In the genomic region with DNA sequence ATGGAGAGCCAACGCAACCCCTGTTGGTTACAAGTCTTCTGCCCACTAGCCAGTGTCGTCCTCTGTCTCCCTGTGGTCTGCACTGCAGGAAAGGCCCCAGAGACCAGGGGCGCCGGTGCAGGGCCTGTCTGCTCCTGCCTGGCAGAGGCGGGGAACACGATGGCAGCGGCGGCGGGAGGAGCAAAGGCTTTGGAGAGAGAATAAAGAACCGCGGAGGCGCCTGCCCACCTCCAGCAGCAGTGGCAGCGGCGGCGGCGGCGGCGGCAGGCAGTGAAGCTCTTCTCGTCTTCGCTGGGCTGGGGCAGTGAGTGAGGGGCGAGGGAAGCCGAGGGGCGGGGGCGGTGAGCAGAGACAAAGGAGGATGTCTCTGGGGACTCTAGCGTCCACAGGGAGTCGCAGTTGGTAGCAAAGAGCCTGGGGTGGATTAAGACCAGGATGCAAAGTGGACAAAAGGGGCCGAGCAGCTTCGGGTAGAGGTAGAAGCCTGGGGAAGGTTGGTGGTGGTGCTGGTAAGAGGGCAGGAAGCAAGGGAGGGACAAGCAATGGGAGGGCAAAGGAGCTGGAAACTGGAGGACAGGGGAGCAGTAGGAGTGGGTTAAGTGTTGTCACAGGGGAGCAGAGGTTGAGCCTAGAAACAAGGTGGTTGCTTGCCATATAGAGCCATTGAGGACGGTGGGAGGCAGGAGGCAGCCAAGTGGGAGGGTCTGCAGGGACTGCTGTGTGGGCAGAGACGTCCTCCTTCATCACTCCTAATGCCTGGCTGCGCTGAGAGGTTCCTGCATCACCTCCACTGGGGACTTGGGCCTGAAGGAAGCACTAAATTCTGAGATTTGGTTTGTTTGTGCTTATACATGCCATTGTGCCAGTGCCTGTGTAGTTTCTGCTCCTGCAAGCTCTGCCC, we compare ENCODE assay signal across 9 mouse cellular contexts. TPM values are rescaled to one million over a fixed set of nuclear protein-coding genes. Genes with fewer than 3 reads are reported as not detected.
DNase-seq lines count a peak whose midpoint lies in the region; ATAC-seq and TF ChIP-seq lines count a peak whose summit lies in the region.
"Had no signal": no experiment of that assay in that cellular context is flagged by ENCODE, and none has a peak within 500 bp of the region (broad histone marks: within the 10 kb centered on the region; RNA-seq: fewer than 3 reads in every experiment).

No protein-coding gene starts in this region.

- TF ChIP-seq CTCF in hindbrain, postnatal 0 days (IDR thresholded peaks at IDR 0.05; ENCODE audit: low read depth) = no peak
- TF ChIP-seq CTCF in liver, postnatal 0 days (IDR thresholded peaks at IDR 0.05; ENCODE audit: low read depth) = no peak

- H3K9me3 ChIP-seq in megakaryocyte, embryonic 14.5 days = no peaks in the 10 kb centered on the region
- H3K9me3 ChIP-seq in hindbrain, postnatal 0 days (ENCODE audit: low read length) = no peaks in the 10 kb centered on the region
- no peaks in the 10 kb centered on the region for H3K9me3 ChIP-seq in liver, postnatal 0 days (ENCODE audit: low read length)

- peak overlapping the region; percentile 73 for H3K9ac ChIP-seq in hindbrain, postnatal 0 days (replicated peaks; ENCODE audit: low read length)
- no peak overlapping the region for H3K9ac ChIP-seq in liver, postnatal 0 days (replicated peaks)

- peak overlapping the region; percentile 86 for H3K27ac ChIP-seq in hindbrain, postnatal 0 days
- no peak overlapping the region for H3K27ac ChIP-seq in liver, postnatal 0 days (ENCODE audit: low read depth)

- H3K4me3 ChIP-seq in megakaryocyte, embryonic 14.5 days (replicated peaks) = peak overlapping the region; percentile 64
- H3K4me3 ChIP-seq in hindbrain, postnatal 0 days (ENCODE audit: low read length) = peak overlapping the region; percentile 47
- peak overlapping the region; percentile 17; the same call in 1 of the 2 replicates for H3K4me3 ChIP-seq in liver, postnatal 0 days (ENCODE audit: low read depth, low read length)
- H3K4me3 ChIP-seq: myocyte had no signal

- ATAC-seq in megakaryocyte, adult 5-6 weeks (ENCODE audit: poor library complexity, severe bottlenecking) = no peak
- ATAC-seq in hindbrain, postnatal 0 days = peak; percentile 61
- ATAC-seq in liver, postnatal 0 days = peak; percentile 24; the same call in 1 of the 2 replicates

- H3K4me1 ChIP-seq in megakaryocyte, embryonic 14.5 days = peaks cover 40% of the 10 kb centered on the region
- peaks cover 42% of the 10 kb centered on the region for H3K4me1 ChIP-seq in hindbrain, postnatal 0 days (ENCODE audit: insufficient read depth, low read length)
- H3K4me1 ChIP-seq in liver, postnatal 0 days (ENCODE audit: insufficient read depth) = peaks cover 18% of the 10 kb centered on the region

- DNase-seq in adrenal gland, postnatal 36 days = peak; percentile 8 to 43
- DNase-seq in adrenal gland, adult 18-20 months (ENCODE audit: low spot score in 2 of 2) = no peak
- DNase-seq in hindbrain, postnatal 0 days (ENCODE audit: low spot score) = peak; percentile 77
- no peak for DNase-seq in liver, postnatal 0 days
- peak; percentile 62 for DNase-seq in right cerebral cortex, postnatal 14 days
- DNase-seq in B cell, adult 2 months = no peak

- peak overlapping the region; percentile 68 for H3K4me2 ChIP-seq in hindbrain, postnatal 0 days (ENCODE audit: low read depth, low read length)
- peak overlapping the region; percentile 48 for H3K4me2 ChIP-seq in liver, postnatal 0 days (ENCODE audit: low read depth, low read length)

- H3K36me3 ChIP-seq in megakaryocyte, embryonic 14.5 days (replicated peaks; ENCODE audit: low read length) = peaks cover 2% of the 10 kb centered on the region
- H3K36me3 ChIP-seq in hindbrain, postnatal 0 days (ENCODE audit: insufficient read depth, low read length) = 0 out of 2 replicates have a peak, but pooled peaks cover 5% of the 10 kb centered on the region
- H3K36me3 ChIP-seq in liver, postnatal 0 days (replicated peaks; ENCODE audit: insufficient read depth, low read length) = no peaks in the 10 kb centered on the region

- peaks cover 81% of the 10 kb centered on the region for H3K27me3 ChIP-seq in megakaryocyte, embryonic 14.5 days (replicated peaks)
- no peaks in the 10 kb centered on the region for H3K27me3 ChIP-seq in hindbrain, postnatal 0 days (ENCODE audit: insufficient read depth, low read length)
- H3K27me3 ChIP-seq in liver, postnatal 0 days (ENCODE audit: insufficient read depth, low read length) = no peaks in the 10 kb centered on the region

- TF ChIP-seq EP300 in liver, postnatal 0 days (IDR thresholded peaks at IDR 0.05; ENCODE audit: low read depth) = no peak

- WGBS in hindbrain, postnatal 0 days = 4% methylated on average over 31 of the region's 31 CpGs
- WGBS in liver, postnatal 0 days (ENCODE audit: insufficient replicate concordance) = 24% methylated on average over 28 of the region's 31 CpGs

RNA-seq across cellular contexts. Expression of gene Agrn, which starts 11.1 kb away (rescaled TPM):
- 10 to 100 TPM; 33.2 to 49.6 TPM for total RNA-seq in adrenal gland, postnatal 36 days (2021)
- total RNA-seq in adrenal gland, adult 18-20 months (2021) = 10 to 100 TPM; 27.8 to 29.7 TPM
- 0.71 and 2.3 TPM in 2 replicates for polyA plus RNA-seq in megakaryocyte, embryonic 14.5 days (2012; ENCODE audit: insufficient read depth, low replicate concordance)
- 2.9 and 4.2 TPM in 2 replicates for total RNA-seq in megakaryocyte, adult 5-6 weeks (2015)
- total RNA-seq in megakaryocyte, adult 5-6 weeks (2017) = 1.8 and 2.9 TPM in 2 replicates
- 273 and 295 TPM in 2 replicates for total RNA-seq in hindbrain, postnatal 0 days (2014; rRNA removed)
- polyA plus RNA-seq in hindbrain, postnatal 0 days (2015; fragmentation: Nextera tagmentation; extraction: Ambion mirVana) = 58.6 and 63.0 TPM in 2 replicates
- 4.4 and 5.2 TPM in 2 replicates for polyA plus RNA-seq in liver, postnatal 0 days (2015; fragmentation: Nextera tagmentation; extraction: Ambion mirVana)

RNA-seq across cellular contexts. Expression of gene Isg15, which starts 14.4 kb away (rescaled TPM):
- total RNA-seq in adrenal gland, postnatal 36 days (2021) = 1 to 10 TPM; 7.5 to 9.0 TPM
- total RNA-seq in adrenal gland, adult 18-20 months (2021) = 1 to 10 TPM; 4.8 to 6.8 TPM
- polyA plus RNA-seq in megakaryocyte, embryonic 14.5 days (2012; ENCODE audit: insufficient read depth, low replicate concordance) = 48.7 TPM in 1 of 2 replicates, not detected in the other
- 6.3 and 6.4 TPM in 2 replicates for total RNA-seq in megakaryocyte, adult 5-6 weeks (2015)
- 5.4 and 7.2 TPM in 2 replicates for total RNA-seq in megakaryocyte, adult 5-6 weeks (2017)
- total RNA-seq in hindbrain, postnatal 0 days (2014; rRNA removed) = 1.6 and 3.2 TPM in 2 replicates
- 4.5 and 5.2 TPM in 2 replicates for polyA plus RNA-seq in hindbrain, postnatal 0 days (2015; fragmentation: Nextera tagmentation; extraction: Ambion mirVana)
- polyA plus RNA-seq in liver, postnatal 0 days (2015; fragmentation: Nextera tagmentation; extraction: Ambion mirVana) = 33.0 and 39.8 TPM in 2 replicates

RNA-seq across cellular contexts. Expression of gene AW011738, which starts 16.9 kb away (rescaled TPM):
- total RNA-seq in adrenal gland, postnatal 36 days (2021) = 1 to 10 TPM; 3.5 to 6.0 TPM
- 1 to 10 TPM; 3.3 to 4.7 TPM for total RNA-seq in adrenal gland, adult 18-20 months (2021)
- polyA plus RNA-seq in megakaryocyte, embryonic 14.5 days (2012; ENCODE audit: insufficient read depth, low replicate concordance) = 0.89 and 3.4 TPM in 2 replicates
- total RNA-seq in megakaryocyte, adult 5-6 weeks (2015) = 0.11 and 0.42 TPM in 2 replicates
- total RNA-seq in megakaryocyte, adult 5-6 weeks (2017) = 0.49 and 0.66 TPM in 2 replicates
- total RNA-seq in hindbrain, postnatal 0 days (2014; rRNA removed) = 4.6 and 5.0 TPM in 2 replicates
- polyA plus RNA-seq in hindbrain, postnatal 0 days (2015; fragmentation: Nextera tagmentation; extraction: Ambion mirVana) = 3.7 and 4.0 TPM in 2 replicates
- 1.7 and 1.9 TPM in 2 replicates for polyA plus RNA-seq in liver, postnatal 0 days (2015; fragmentation: Nextera tagmentation; extraction: Ambion mirVana)

RNA-seq across cellular contexts. Expression of gene Perm1, which starts 29.5 kb away (rescaled TPM):
- total RNA-seq in adrenal gland, postnatal 36 days (2021) = 1 to 10 TPM; 1.8 to 2.9 TPM
- total RNA-seq in adrenal gland, adult 18-20 months (2021) = 1 to 10 TPM; 5.8 to 7.4 TPM
- polyA plus RNA-seq in megakaryocyte, embryonic 14.5 days (2012; ENCODE audit: insufficient read depth, low replicate concordance) = not detected in 2 replicates
- 0.11 TPM in 1 of 2 replicates, not detected in the other for total RNA-seq in megakaryocyte, adult 5-6 weeks (2015)
- total RNA-seq in megakaryocyte, adult 5-6 weeks (2017) = not detected in 2 replicates
- 1.6 and 1.7 TPM in 2 replicates for total RNA-seq in hindbrain, postnatal 0 days (2014; rRNA removed)
- 1.2 and 1.3 TPM in 2 replicates for polyA plus RNA-seq in hindbrain, postnatal 0 days (2015; fragmentation: Nextera tagmentation; extraction: Ambion mirVana)
- 0.08 and 0.19 TPM in 2 replicates for polyA plus RNA-seq in liver, postnatal 0 days (2015; fragmentation: Nextera tagmentation; extraction: Ambion mirVana)

RNA-seq across cellular contexts. Expression of gene Plekhn1, which starts 48.5 kb away (rescaled TPM):
- 10 to 100 TPM; 21.5 to 23.0 TPM for total RNA-seq in adrenal gland, postnatal 36 days (2021)
- total RNA-seq in adrenal gland, adult 18-20 months (2021) = 10 to 100 TPM; 19.7 to 19.8 TPM
- 16.1 and 21.9 TPM in 2 replicates for polyA plus RNA-seq in megakaryocyte, embryonic 14.5 days (2012; ENCODE audit: insufficient read depth, low replicate concordance)
- total RNA-seq in megakaryocyte, adult 5-6 weeks (2015) = 8.5 and 10.5 TPM in 2 replicates
- total RNA-seq in megakaryocyte, adult 5-6 weeks (2017) = 11.2 and 14.1 TPM in 2 replicates
- 52.9 and 55.3 TPM in 2 replicates for total RNA-seq in hindbrain, postnatal 0 days (2014; rRNA removed)
- polyA plus RNA-seq in hindbrain, postnatal 0 days (2015; fragmentation: Nextera tagmentation; extraction: Ambion mirVana) = 19.6 and 19.7 TPM in 2 replicates
- 2.0 and 2.3 TPM in 2 replicates for polyA plus RNA-seq in liver, postnatal 0 days (2015; fragmentation: Nextera tagmentation; extraction: Ambion mirVana)

Comparison
In these comparisons a context has a peak if more than half of its experiments do, and no peak if none do; other contexts are left out.
1. DNase-seq: peak in adrenal gland, postnatal 36 days (2 of 2), hindbrain, postnatal 0 days (single experiment) and right cerebral cortex, postnatal 14 days (single experiment); none in adrenal gland, adult 18-20 months (0 of 2), liver, postnatal 0 days (single experiment) and B cell, adult 2 months (0 of 2).
2. RNA of gene Agrn, which starts 11.1 kb away (total RNA-seq): 273 to 295 TPM in hindbrain, postnatal 0 days, 33.2 to 49.6 TPM in adrenal gland, postnatal 36 days and 27.8 to 29.7 TPM in adrenal gland, adult 18-20 months; 1.8 to 4.2 TPM in megakaryocyte, adult 5-6 weeks; every median in the first group is over 4 times any median in the second.
3. Peak in every context shown above with its lines, with median percentiles within 50 percentile points of each other: H3K4me3 ChIP-seq.